Mouse (Mus musculus): ENCODE measurements at regions not wholly inside any gene's neighbourhood (a gene's known extent, or its start where the extent isn't known, plus 50 kb on each side); places are given as distances from the start of the nearest gene placed in this dataset.
"Not testable (repeated sequence)": the region's sequence is repeated elsewhere in the genome, so short reads cannot be mapped to it uniquely, and the experiment has no call there.

DNA sequence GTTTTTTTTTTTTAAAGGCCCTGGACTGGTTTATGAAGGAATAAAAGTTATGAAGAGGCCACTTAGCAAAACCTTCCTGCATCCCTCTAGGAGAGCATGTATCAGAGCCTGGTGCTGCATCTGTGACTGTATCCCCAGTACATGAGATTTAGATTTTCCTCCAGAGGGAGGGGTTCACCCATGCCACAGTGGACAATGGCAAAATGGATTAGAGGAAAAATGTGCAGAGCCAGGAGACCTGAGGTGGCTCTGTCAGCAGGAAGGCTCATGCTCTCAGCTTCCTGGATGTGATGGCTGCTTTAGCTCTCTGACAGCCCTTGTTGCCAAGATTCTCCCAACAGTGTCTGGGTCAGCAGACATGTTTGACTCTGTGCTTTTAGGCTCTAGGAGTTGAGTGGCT, 298.2 kb downstream of the Eipr1 start:
- DNase-seq = no peak

DNA sequence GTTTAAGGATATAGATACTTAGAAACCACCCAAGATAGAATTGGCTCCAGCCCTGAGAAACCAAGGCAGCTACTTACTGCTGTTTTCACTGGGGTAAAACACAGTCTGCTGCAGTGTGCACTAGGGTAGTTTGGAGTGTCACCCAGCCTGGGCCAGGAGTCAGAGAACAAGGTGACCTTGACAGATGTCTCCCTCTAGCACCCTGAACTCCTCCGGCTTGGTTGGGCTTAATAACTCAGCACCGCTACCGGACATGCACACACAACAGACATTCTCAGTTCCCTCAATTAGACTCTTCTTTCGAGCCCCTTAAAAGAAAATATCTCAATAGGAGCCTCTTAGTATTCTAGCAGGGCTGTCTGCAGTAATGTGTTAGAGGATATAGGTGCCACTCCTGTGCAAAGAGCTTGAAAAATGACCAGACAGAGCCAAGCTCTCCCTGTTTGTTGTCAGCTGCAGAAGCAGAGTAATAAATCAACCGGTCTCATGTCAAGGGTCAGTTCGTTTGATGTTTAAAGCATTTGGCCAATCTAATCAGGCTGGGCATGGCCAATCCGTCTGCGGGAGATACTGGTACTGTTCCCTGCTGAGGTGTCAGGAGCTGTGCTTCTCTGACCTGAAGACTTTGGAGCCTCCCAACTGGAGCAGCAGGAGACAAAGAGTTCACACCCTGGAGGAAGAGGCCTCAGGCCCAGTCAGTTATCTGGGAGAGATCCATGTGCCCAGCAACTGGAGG, 299.1 kb downstream of the Eipr1 start:
- no peak for DNase-seq

DNA sequence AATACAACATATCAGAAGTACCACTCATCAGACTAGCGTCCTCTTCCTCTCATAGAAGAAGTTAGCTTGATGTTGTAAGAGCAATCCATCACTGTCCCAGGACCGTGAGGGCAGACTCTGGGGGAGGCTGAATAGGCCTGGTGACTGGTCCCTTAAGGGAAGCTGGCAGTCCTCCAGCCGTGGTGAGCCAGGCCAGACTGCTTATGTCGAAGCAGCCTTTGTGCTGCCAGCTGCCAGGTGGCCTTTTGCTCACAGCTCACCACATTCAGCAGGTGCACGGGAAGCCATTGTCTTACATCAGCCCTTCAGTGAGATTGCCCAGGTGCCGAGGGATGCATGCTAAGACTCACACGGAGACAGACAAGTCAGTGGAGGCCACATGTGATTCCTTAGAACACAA, 302.8 kb downstream of the Eipr1 start:
- DNase-seq = peak; percentile 45

DNA sequence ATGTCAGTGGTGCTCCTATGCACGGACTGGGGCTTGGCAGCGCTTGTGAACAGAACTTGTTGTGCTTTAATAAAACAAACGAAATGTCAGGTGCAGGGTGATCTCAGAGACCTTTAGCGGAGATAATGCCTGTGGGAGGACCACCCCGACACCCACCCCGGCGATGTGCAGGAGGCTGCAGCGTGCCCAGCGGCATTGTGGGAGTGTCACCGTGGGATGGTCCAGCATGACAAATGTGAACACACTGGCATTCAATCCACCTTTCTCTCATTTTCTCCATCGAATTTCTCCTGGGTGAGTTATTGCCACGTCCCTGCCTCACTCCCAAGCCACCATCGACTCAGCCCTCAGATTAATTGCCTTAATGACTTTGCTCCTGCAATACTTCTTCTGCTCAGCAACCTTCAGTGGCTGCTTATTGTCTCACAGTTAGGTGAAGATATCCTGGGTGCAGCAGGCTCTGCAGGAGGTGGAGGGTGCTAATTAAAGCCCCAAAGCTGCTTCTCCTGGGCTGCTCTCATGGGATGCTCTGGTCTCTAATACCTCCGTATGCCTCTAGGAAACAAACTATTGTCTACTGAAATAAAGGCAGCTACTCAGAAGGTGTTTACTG, 310.5 kb downstream of the Eipr1 start:
- DNase-seq = no peak

DNA sequence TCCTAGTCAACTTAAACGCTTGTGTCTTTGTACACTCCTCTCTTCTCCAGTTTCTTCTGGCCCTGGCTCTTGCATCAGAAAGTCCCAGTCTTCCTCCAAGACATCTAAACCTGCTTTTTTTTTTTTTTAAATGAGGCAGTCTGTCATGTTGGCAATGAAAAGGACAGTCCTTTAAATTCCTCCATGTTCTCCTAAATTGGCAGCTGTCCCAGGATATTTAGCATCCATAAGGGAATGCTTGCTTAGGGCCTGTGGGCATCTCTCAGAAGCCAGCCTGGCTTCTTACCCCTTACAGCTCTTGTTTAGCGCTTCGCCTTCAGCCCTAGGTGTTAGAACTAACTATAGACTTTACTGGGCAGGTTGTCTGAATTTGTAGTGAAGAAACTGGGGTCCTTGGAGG, 311.2 kb downstream of the Eipr1 start:
- no peak for DNase-seq

DNA sequence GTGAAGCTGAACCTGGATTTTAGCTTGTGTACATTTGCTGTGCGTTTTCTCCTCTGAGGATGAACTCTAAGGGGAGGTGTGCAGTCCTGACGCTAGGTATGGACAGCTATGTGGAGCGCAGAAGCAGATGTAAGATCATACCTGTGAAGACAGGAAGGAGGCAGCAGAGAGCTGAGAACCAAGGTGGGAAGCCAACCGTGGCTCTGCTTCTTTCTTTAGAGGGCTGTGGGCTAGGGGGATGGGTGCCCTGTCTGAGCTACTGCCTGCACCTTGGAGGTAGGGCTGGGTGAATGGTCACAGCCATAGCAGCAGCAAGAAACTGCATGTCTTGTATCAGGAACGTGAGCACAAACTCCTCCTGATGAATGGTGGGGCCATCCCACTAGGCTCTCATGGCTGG, 316.6 kb downstream of the Eipr1 start:
- peak; percentile 17 for DNase-seq

DNA sequence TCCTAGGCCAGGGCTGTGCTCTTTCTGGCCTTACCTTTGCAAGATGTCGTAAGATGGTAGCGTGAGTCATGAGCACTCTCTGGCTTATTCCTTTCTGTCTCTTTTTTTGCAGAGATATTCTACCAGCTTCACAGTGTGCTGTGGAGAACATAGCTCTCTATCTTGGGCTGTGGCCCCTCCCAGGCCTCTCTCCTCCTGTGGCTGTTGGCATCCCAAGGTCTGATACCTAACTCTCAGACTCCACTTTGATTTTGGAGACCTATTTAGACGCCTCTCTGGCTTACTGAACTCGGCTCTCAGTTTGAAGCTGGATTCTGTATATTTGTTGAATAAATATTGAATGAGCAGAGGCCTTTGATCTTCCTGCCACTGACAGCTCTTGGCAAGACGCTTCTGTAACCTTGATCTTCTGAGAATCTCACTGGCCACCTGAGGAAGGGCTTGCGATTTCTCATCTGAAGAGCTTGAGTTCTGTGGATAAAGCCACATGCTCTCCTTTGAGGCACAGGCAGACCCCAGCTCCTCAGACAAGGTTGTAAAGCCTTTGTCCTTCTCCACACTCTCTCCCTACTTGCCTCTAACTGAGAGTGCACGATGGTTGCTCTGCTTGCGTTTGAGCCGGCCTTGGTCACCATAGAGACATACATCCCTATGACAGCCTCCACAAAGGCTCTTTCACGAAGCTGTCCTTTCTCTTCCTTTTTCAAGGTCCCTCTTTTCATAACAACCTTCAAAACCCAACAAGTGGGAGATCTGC, 323.7 kb downstream of the Eipr1 start:
- DNase-seq = no peak

DNA sequence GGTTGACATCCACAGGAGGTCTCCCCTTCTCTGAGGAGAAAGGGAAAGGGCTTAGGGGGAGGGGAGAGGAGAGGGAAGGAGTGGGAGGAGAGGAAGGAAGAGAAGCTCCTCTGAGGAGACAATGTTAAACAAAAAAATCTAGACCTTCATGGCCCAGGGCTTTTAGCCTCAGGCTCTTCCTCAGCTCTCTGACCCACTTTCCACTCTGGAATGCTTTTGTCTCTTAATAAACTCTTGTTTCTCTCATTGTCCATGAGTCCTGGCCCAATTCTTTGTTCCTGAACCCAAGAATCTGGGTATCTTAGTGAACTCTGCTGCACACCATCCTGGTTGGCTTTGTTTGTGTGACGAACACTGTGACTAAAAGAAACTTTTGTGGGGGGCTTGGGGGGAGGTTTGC, 325.0 kb downstream of the Eipr1 start:
- DNase-seq = no peak

DNA sequence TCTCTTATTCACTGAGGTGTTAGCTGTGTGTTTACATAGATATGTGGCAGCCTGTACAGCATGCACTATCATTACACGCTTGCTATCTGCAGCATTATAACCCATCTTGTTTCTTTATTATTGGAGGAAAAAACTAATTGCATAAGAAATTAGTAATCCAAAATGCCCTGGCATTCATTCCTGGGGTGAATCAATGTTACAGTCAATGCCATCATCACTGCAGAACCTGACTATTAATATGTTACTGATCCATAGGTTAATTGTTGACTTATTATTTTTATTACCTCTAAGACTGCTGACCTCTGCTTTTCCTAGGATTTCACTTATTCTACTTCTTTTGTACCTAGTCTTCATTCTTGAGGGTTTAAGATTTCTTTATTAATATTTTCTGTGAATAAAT, 327.4 kb downstream of the Eipr1 start:
- no peak for DNase-seq

DNA sequence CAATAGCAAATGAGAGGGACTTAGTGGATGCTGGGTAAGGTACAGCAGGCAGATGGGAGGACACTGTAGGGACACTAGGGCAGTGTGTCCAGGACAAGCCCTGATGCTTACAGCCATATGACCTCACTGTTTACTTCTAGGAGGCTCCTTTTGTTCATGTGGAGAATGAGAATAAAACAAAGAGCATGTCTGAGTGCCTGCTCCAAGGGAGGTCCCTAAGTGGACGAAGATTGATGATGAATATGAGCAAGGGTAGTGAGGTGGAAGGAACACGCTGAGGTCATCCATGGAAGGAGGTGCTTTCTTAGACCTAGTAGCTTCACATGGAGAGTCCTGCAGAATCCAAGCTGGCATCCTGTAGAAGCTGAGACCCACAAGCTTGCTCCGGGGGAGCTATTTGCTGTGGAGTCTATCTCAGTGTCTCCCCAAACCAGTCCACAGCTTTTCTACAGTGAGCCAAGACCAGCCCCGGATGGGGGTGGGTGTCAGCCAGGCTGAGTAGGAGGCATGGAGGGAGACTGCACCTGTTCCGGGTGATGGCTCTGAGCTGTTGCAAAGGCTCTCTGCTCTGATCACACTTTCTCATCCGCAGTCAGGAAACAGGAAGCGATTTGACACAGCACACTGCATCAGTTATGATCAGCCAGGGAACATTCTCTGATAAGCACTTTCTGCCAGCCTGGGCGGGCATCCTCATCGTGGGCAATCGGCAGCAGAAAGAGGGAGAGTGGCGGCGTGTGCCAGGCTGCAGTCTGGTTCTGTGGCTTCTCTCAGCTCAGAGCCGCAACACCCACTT, 332.0 kb downstream of the Eipr1 start:
- no peak for DNase-seq

DNA sequence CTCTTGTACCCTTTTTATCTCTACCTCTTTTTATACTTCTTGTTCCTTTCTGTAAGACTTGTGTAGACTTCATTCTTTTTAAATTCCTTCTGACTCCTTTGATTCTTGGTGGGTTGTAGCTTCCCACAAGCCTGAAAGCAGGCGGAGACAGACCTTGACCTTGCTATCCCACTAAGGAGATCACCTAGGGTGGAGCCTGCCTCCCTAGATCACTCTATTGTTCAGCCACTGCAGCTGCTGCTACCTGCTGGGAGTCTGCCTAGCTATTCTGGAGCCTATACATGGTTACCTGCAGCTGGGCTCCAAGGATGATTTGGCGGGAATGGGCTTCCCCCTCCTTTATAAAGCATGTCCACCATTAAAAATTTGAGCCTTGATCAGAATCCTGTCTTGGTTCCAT, 335.6 kb downstream of the Eipr1 start:
- not testable (repeated sequence) for DNase-seq

DNA sequence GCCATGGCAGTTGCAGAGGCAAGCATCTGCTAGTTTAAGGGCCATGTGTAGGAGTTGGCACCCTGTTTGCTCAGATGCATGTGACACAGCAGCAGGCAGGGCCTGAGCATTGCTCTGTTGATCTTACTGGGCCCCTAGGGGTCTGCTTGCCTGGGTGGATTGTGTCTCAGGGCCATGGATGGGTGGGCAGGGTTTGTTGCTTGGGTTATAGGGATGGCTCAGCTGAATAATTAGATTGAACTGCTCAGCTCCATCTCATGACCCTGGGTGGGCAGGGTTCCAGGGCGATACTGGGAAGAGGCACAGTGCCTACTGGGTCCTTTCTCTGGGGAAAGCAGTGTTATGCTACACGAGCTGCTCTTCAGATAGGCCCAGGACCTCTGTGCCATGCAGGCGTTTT, 338.0 kb downstream of the Eipr1 start:
- DNase-seq = no peak

DNA sequence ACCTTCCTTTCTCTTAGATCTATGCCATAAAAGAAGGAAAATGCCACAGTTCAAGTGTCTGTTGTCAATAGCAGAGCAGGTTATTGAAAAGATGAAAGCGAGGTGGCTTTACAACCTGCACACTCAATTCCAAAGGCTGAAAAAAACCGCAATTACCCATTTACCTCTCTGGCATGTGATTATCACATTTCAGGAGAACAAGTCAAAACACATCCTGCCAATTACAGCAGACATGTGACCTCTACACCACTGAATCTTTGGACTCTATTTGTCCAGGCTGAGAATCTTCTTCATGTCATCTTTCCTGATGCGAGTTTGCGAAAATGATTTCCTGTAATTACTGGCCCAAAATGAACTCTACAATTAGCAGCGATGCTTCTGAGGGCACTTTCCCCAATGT, 338.8 kb downstream of the Eipr1 start:
- DNase-seq = no peak

DNA sequence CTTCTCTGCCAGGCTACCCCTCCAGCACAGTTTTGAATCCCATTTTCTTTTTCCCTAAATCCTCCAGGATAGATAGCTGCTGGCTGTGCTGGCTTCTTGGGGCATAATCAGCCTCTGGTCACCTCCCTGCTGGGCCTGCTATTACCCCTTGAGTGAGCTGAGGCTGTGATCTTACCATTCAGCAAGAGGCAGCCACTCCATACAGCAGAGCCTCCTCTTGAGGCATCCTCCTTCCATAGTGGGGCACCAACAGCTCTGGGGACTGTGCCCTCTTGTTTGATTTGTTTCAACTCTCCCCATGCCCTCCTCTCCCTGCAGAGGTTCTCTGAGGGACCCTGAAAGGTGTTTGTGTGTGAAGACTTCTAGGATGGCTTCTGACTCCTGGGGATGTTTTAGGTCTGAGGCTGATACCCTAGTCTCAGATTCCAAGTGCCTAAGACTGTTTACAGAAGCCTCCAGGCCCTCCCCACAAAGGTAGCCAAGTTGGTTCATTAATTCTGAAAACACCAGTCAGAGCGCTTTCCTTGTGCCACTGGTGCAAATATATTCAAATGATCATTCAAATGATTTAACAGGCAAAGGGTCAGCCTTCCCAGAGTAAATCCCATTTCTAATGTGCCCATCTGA, 343.9 kb downstream of the Eipr1 start:
- DNase-seq = no peak

DNA sequence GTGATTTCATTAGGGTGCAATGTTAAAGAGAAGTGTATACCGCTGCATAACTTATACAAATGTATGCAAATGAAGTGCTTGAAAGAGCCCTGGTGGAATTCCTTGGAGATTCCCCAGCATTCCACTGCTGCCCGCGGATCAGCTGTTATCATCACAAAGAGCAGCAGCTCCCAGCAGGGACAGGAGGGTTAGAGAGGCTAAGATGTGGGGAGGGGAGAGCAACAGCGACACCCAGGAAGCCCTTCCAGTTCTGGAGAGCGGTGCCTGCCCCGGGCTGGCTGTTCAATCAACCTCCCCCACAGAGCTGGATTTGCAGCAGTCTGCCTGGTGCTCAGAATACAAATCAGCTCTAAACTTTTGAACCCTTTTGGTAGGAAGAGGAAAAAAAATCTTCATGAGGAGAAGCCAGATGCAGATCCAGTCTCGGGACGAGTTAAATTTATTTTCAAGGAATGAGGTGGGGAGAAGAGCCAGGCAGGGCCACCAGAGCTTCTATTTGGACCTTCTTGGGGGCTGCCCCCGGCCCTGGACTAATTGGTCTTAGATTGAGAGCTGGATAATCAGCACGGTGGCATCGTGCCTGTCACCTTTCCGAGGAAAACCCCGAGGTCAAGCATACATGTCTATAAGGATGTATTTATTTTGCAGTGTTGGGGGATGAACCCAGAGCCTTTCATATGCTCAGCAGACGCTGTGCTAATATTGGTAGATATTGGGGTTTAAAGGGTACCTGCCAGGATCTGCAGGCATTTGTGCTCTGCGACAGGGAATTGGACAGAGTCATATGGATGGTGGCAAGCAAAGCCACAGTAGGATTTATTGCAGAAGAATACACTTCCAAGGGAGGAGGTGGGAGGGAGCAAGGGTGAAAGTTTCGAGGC, 344.7 kb downstream of the Eipr1 start:
- DNase-seq = peak; percentile 11

DNA sequence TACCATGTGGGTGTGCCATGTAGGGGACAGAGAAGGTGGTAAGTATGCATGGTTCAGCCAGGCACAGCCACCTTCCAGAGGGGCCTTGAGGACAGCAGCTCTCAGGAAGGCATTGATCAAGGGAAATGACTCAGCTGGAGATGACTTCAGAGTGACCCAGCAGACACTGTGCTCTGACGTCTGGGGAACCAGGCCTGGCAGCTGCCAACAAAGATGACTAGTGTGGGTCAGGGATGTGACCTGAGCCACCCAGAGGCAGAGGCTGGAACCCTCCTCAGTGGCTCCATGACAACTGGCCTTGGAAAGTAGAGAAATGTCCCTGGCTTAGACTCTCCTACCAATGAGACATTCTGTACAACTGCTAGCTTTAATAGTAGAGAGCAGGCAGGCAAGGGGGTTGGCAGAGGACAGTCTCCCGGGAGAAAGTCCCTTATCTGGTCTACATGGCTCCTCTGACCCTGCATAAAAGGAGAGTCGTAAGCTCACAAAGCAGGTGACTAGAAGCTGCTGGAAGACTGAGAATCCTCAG, 348.5 kb downstream of the Eipr1 start:
- no peak for DNase-seq

DNA sequence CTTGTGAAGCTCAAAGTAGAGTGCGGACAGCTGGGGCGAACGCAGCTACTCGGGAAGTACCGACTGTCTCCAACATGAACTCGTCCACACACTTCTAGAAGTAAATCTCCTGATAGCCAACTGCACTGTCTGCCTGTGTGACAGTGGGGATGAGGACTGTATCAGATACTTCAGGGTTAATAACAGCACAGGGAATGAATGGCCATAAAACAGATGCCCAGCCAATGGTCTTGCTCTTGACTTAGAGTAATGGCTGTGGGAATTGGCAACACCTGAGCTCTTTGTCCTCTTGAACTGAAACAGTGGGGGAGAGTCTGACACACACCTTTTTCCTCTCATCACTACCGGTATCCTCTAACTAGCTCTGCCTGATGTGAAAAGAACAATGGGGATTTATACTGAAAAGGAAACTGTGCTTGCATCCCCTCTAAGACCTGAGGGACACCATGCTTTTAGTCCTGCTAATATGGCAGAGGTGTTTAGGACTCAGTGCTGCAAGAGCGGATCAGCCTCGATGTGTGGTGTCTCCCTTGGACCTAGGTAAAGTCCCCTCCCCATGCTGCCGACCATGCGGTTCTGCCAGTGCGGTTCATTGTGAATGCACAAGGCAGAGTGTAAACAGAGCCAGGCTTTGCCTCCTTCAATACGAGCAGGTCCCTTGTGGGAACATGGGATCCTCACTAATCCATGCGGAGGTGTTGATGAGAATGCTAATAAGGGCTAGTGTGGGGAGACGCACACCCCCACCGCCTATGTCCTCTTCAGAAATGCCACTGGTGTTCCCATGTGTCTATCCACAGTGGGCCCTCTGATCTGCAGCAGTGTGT, 355.5 kb downstream of the Eipr1 start:
- no peak for DNase-seq

DNA sequence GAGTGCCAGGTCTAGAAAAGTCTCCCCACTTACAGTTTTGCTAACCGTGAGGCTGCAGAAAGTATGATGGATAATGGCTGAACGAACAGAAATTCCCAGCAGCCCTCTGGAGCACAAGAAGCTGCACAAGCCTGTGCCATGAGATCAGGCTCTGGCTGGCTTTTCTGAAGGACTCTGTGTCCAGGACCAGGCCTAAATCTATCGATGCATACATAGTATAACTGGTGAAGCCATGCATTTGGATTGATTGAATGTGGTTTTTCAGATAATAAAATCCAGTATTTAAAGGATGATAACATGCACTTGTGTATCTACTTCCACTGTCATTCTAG, 356.1 kb downstream of the Eipr1 start:
- no peak for DNase-seq

DNA sequence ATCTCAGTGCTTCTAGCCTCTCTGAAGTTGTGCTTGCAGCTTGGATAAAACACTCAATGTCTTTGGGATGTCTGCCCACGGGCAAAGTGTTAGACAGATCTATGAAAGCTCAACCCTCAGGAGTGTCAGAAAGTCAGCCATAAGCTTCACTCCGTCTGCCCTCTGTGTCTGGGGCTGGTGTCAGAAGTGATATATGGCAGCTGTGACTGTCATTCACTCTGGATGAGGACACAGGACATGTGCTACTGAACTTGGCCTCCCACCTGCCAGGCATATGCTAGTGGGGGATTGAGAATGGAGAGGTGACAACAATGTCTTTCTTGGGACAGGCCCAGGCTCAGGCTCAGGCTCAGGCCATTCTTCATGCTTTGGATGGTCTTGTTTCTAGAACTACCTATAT, 366.7 kb downstream of the Eipr1 start:
- no peak for DNase-seq

DNA sequence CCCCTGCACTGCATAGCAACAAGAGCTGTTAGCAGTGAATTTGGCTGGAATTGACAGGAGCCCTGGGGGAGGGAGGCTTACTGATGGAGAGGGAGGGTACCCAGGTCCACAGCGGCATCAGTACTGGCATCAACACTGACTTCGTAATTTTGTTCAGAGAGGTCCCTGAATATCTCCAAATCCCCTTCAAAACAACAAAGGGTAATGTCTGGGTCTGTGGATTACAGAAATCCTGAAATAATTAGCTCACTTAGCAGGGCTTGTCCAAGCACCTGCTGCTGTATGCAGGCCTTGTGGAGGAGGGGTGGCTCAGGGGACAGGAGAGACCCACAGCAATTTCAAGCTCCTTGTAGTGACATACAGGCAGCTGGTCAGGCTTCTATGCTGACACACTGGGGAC, 369.6 kb downstream of the Eipr1 start:
- DNase-seq = no peak

DNA sequence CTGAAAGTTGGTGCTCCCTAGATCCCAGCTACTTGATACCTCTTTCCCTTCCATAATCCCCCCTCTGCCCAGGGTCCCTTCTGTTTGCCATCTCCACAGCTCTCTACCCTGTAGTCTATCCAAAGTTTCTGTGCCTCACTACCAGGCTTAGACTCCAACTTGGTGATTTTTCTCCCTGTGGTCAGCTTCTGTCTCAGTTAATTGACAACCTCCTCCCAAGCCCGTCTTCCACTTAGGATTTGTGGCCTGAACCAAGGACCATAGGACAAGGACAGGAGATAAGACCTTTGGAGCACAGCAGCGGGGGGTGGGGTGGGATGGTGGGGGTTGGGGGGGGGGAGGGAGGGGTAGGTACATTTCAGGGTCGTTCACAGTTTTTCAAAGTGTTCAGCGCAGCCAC, 371.3 kb downstream of the Eipr1 start:
- no peak for DNase-seq

Data from heart, postnatal 4 days (tissue).